Mouse (Mus musculus): ENCODE measurements at regions not wholly inside any gene's neighbourhood (a gene's known extent, or its start where the extent isn't known, plus 50 kb on each side); places are given as distances from the start of the nearest gene placed in this dataset.
A peak's percentile ranks its signal among the peaks of the same experiment; 100 is the strongest.

DNA sequence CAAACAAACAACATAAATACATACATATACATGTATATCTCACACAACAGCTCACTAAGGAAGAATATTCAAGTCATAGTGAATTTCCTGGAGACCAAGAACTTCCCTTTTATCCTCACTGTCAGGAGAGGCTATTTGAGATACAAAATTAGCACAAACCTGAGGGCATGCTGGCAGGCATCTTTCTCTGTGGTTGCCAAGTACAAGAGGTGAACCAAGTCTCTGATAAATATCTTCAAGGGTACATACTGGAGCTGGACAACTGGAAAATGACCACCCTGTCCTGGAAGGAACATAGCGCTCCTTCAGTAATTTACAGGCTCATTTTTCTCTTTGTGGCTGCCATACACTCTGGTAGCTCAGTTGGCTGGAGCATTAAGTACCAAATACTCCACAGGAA, 56.8 kb upstream of the Ssr3 start:
- Histone ChIP-seq H3K27me3 (replicated peaks; ENCODE audit: insufficient read depth, low read length) (no peaks in the 10 kb centered on the region), H3K4me2 (replicated peaks; ENCODE audit: low read depth, low read length) (no peak overlapping the region), H3K4me1 (ENCODE audit: insufficient read depth, low read depth, low read length) (no peaks in the 10 kb centered on the region), H3K9me3 (ENCODE audit: low read length) (no peaks in the 10 kb centered on the region), H3K36me3 (ENCODE audit: insufficient read depth, low read length) (no peaks in the 10 kb centered on the region), H3K4me3 (ENCODE audit: low read depth, low read length) (no peak overlapping the region), H3K9ac (replicated peaks; ENCODE audit: low read depth) (no peak overlapping the region), H3K27ac (ENCODE audit: low read length) (no peak overlapping the region)
- DNase-seq (ENCODE audit: low spot score) (no peak), ATAC-seq (no peak)
- 85% methylated on average over 1 of the region's 1 CpGs for WGBS
- no peak for TF ChIP-seq CTCF (IDR thresholded peaks at IDR 0.05)
- no peak for TF ChIP-seq EP300 (IDR thresholded peaks at IDR 0.05)

DNA sequence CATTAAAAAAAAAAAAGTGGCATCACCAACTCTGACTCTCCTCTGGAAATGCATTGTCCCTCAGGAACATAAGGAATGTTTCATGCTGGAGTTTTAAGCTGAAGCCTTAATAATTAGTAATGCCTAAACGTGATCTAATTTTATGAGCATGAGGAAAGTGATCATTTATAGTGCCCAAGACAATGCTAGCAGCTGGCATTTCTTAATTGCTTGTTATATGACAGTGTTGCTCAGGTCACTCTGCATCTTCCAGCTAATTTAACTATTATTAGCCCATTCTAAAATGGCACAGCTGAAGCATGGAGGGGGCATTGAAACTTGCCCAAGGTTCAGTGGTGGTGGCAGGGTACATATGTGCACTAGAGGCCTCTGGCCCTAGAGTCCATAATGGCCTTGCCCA, 51.3 kb upstream of the Ssr3 start:
- H3K36me3 ChIP-seq (ENCODE audit: insufficient read depth, low read length): no peaks in the 10 kb centered on the region
- TF ChIP-seq CTCF (IDR thresholded peaks at IDR 0.05) (no peak), EP300 (IDR thresholded peaks at IDR 0.05) (no peak)
- 62% methylated on average over 1 of the region's 1 CpGs for WGBS
- ATAC-seq (no peak), DNase-seq (ENCODE audit: low spot score) (no peak)
- H3K4me1 ChIP-seq (ENCODE audit: insufficient read depth, low read depth, low read length): no peaks in the 10 kb centered on the region; the same call in 1 of the 2 replicates
- no peaks in the 10 kb centered on the region for H3K9me3 ChIP-seq (ENCODE audit: low read length)
- H3K27me3 ChIP-seq (replicated peaks; ENCODE audit: insufficient read depth, low read length): no peaks in the 10 kb centered on the region
- H3K4me3 ChIP-seq (ENCODE audit: low read depth, low read length): no peak overlapping the region
- H3K4me2 ChIP-seq (replicated peaks; ENCODE audit: low read depth, low read length): no peak overlapping the region
- no peak overlapping the region for H3K27ac ChIP-seq (ENCODE audit: low read length)
- no peak overlapping the region for H3K9ac ChIP-seq (replicated peaks; ENCODE audit: low read depth)

DNA sequence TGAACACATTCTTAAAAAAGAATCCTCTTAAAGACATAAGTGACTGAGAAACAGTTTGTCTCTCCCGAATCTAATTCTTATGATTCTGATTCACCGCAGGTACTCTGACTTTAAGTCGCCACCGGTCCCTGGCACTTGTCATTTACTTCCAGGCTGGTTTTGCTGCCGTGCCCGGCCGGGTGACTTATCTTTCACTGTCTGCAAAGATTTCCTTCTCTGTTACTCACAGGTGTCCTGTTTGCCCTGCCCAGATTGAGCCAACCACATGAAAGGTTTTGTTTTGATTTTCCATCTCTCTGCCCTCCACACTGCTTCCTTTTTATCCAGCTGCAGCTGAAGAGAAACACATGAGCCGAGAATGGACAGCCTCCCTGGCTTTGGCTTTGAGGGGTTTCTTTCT, 50.5 kb upstream of the Ssr3 start:
- Histone ChIP-seq H3K27ac (ENCODE audit: low read length) (no peak overlapping the region), H3K4me1 (ENCODE audit: insufficient read depth, low read depth, low read length) (no peaks in the 10 kb centered on the region; the same call in 1 of the 2 replicates), H3K4me3 (ENCODE audit: low read depth, low read length) (no peak overlapping the region), H3K36me3 (ENCODE audit: insufficient read depth, low read length) (no peaks in the 10 kb centered on the region), H3K9ac (replicated peaks; ENCODE audit: low read depth) (no peak overlapping the region), H3K4me2 (replicated peaks; ENCODE audit: low read depth, low read length) (no peak overlapping the region), H3K27me3 (replicated peaks; ENCODE audit: insufficient read depth, low read length) (no peaks in the 10 kb centered on the region), H3K9me3 (ENCODE audit: low read length) (no peaks in the 10 kb centered on the region)
- no peak for TF ChIP-seq CTCF (IDR thresholded peaks at IDR 0.05)
- no peak for TF ChIP-seq EP300 (IDR thresholded peaks at IDR 0.05)
- WGBS: 56% methylated on average over 8 of the region's 8 CpGs
- no peak for DNase-seq (ENCODE audit: low spot score)
- no peak for ATAC-seq

DNA sequence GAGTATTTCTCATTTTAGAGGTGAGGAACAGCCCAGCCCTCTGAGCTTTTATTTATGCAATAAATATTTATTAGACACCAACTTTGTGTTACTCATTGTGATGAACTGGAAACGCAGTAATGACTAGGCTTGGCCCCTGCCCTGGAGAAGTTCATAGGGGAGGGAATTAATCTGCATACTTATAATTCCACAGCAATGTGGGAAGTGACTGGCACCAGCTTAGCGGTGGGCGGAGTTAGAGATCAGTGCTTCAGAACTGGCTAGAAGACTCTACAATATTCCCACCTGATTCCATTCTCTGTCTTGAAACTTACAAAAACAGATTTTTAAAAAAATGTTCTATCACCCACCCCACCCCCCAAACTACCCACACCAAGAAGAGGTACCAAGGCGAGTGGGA, 49.8 kb upstream of the Ssr3 start:
- Histone ChIP-seq H3K27ac (ENCODE audit: low read length) (0 out of 2 replicates have a peak overlapping the region, but pooled peaks have one; percentile 69), H3K36me3 (ENCODE audit: insufficient read depth, low read length) (no peaks in the 10 kb centered on the region), H3K4me2 (replicated peaks; ENCODE audit: low read depth, low read length) (no peak overlapping the region; the same call in 1 of the 2 replicates), H3K9me3 (ENCODE audit: low read length) (no peaks in the 10 kb centered on the region), H3K4me3 (ENCODE audit: low read depth, low read length) (no peak overlapping the region), H3K4me1 (ENCODE audit: insufficient read depth, low read depth, low read length) (no peaks in the 10 kb centered on the region; the same call in 1 of the 2 replicates), H3K9ac (replicated peaks; ENCODE audit: low read depth) (no peak overlapping the region), H3K27me3 (replicated peaks; ENCODE audit: insufficient read depth, low read length) (no peaks in the 10 kb centered on the region)
- WGBS: 65% methylated on average over 4 of the region's 4 CpGs
- TF ChIP-seq CTCF (IDR thresholded peaks at IDR 0.05) (no peak), EP300 (IDR thresholded peaks at IDR 0.05) (no peak)
- peak; percentile 79 for DNase-seq (ENCODE audit: low spot score)
- peak; percentile 80 for ATAC-seq

Measured in lung, postnatal 0 days (tissue).